Mouse (Mus musculus) G1E (cell line): ENCODE measurements around the gene Cst9. TPM values are rescaled to one million over a fixed set of nuclear protein-coding genes. Genes with fewer than 3 reads are reported as not detected.

Experiments
- ATAC-seq: 2 replicates; pipeline ENCODE4 v1.8.0; 2016; ENCODE audit warnings: mild to moderate bottlenecking; ENCODE audit not compliant: insufficient number of reproducible peaks, poor library complexity, low FRiP score, severe bottlenecking; ENCODE audit errors: extremely low read depth
- DNase-seq: peaks from one replicate; pipeline ENCODE4 v3.0.0; 2012; ENCODE audit warnings: low spot score
- H3K27me3 ChIP-seq: 2 replicates; pipeline ENCODE4 v1.6.1; 2012; ENCODE audit warnings: mild to moderate bottlenecking, low read length, inconsistent platforms; ENCODE audit not compliant: insufficient read depth
- H3K36me3 ChIP-seq: replicated peaks from 2 replicates; pipeline ENCODE3; 2012; ENCODE audit warnings: mild to moderate bottlenecking, inconsistent platforms
- H3K4me1 ChIP-seq: 2 replicates; pipeline ENCODE4 v1.6.1; 2012; ENCODE audit warnings: low read depth, low read length, inconsistent platforms, mixed read lengths; ENCODE audit not compliant: insufficient read depth
- H3K4me3 ChIP-seq: 2 replicates; pipeline ENCODE4 v1.5.1; 2012; ENCODE audit warnings: low read depth, mild to moderate bottlenecking, inconsistent platforms, low read length, moderate library complexity, mixed read lengths
- H3K9me3 ChIP-seq: replicated peaks from 2 replicates; pipeline ENCODE4 v1.6.1; 2012; ENCODE audit warnings: inconsistent platforms
- CTCF ChIP-seq: IDR thresholded peaks from 2 replicates; pipeline ENCODE4 v1.5.1; 2012; ENCODE audit warnings: low read depth, low read length, inconsistent platforms, mixed read lengths
- GATA1 ChIP-seq: IDR thresholded peaks from 2 replicates; pipeline ENCODE4 v1.6.1; 2012; ENCODE audit warnings: borderline replicate concordance, low read length, inconsistent platforms, mixed read lengths
- GATA2 ChIP-seq: IDR thresholded peaks from 2 replicates; pipeline ENCODE4 v1.6.1; 2012; ENCODE audit warnings: low read depth, low read length, inconsistent platforms, borderline replicate concordance
- POLR2AphosphoS5 ChIP-seq: IDR thresholded peaks from 2 replicates; pipeline ENCODE4 v1.6.1; 2012; ENCODE audit warnings: low read depth, low read length, inconsistent platforms; ENCODE audit not compliant: insufficient replicate concordance
- TAL1 ChIP-seq: conservative IDR thresholded peaks from 2 replicates; pipeline ENCODE4 v1.6.1; 2012; ENCODE audit warnings: low read depth, low read length, inconsistent platforms, mixed read lengths
- polyA plus RNA-seq: library from polyadenylated mRNA; stranded (reverse); fragments of >175 nt; gene quantifications from 2 replicates; pipeline ENCODE4 v1.2.3, GENCODE M21; 2012
- total RNA-seq, 2 experiments: library from RNA; stranded (forward) in 1 of 2; stranded (reverse) in 1 of 2; fragments of 200-1000 nt in 1 of 2; fragments of >200 nt in 1 of 2; fragmentation: Nextera tagmentation in 1 of 2; gene quantifications; 2 replicates each; pipeline ENCODE4 v1.2.3; 2014 to 2017

Gene Cst9
- total and polyA plus RNA-seq, 3 experiments = not detected

DNA sequence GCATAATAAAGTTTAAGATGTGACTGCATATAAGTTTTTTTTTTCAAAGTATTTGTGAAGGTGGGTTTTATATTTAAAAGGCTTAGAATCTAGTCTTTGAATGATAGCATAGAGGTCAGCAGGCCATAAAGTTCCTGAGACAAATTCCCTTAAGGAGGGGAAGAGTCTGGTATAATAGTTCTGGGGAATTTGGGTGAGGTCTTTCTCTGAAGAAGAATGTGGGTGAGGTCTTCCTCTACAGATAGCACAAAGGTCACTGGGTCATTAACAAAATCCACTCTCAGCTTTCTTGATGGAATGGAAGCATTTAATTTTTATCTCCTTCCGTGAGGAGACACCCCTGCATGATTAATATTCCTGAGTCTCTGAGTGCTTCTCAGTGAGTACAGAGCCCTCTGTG, 9.0 kb upstream of the Cst9 start:
- DNase-seq (no peak), ATAC-seq (no peak)
- no peaks in the 10 kb centered on the region for H3K36me3 ChIP-seq
- TF ChIP-seq CTCF = no peak
- no peak for TF ChIP-seq POLR2AphosphoS5
- no peak for TF ChIP-seq TAL1
- no peaks in the 10 kb centered on the region for H3K4me1 ChIP-seq
- H3K27me3 ChIP-seq = no peaks in the 10 kb centered on the region
- no peaks in the 10 kb centered on the region for H3K9me3 ChIP-seq
- no peak overlapping the region for H3K4me3 ChIP-seq

DNA sequence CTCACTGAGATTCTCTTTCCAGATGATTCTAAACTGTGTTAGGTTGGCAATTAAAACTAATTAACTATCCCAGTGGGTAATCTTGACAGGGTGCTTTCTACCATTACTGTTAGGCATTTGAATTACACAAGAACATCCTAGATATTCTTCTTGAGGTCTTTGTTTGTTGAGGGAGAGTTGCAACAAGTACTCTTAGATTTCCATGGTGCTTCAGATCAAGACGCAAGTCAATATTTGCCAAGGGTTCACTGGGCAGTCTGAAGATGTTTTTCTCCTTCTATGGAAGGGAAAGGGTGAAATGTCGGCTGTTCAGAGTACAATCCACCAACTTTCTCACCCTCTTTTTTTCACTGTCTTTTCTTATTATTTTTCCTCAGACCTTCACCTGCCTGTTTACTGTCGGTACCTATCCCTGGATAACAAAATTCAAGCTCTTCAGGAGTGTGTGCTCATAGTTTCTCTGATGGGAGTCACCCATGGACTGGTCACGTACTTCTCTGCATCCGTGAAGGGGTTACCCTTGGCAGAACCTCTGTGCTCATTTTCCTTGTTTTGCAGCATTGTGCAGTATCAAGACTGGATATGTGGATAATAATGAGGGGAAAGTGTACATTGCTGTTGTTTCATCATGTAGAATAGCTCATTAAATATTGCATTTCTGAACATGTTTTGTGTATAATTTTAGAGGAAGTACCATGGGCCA, 3.3 kb downstream of the Cst9 start:
- TF ChIP-seq GATA1 (no peak), POLR2AphosphoS5 (no peak), GATA2 (no peak), TAL1 (no peak), CTCF (no peak)
- Histone ChIP-seq H3K4me1 (no peaks in the 10 kb centered on the region), H3K27me3 (no peaks in the 10 kb centered on the region), H3K4me3 (no peak overlapping the region), H3K9me3 (no peaks in the 10 kb centered on the region), H3K36me3 (no peaks in the 10 kb centered on the region)
- ATAC-seq = no peak
- no peak for DNase-seq

DNA sequence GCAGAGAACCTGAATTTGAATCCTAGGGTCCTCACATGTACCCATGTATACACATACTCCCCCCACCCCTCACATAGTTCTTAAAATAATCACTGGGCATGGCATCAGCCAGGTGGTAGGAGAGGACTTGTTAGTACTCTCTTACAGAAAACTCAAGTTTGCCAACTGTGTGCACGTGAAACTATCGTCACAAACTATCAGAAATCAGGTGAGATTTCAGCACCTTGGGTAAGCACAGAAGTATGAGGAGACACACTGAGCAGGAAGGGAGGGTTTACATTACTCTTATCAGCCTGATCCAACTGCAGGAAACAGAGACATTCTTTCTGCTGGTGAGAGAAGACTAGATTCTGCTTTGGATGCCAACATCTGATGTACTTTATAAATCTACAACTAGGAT, 4.3 kb downstream of the Cst9 start:
- TF ChIP-seq CTCF (no peak), TAL1 (no peak), POLR2AphosphoS5 (no peak), GATA2 (no peak), GATA1 (no peak)
- Histone ChIP-seq H3K36me3 (no peaks in the 10 kb centered on the region), H3K27me3 (no peaks in the 10 kb centered on the region), H3K4me3 (no peak overlapping the region), H3K9me3 (no peaks in the 10 kb centered on the region), H3K4me1 (no peaks in the 10 kb centered on the region)
- no peak for ATAC-seq
- no peak for DNase-seq

DNA sequence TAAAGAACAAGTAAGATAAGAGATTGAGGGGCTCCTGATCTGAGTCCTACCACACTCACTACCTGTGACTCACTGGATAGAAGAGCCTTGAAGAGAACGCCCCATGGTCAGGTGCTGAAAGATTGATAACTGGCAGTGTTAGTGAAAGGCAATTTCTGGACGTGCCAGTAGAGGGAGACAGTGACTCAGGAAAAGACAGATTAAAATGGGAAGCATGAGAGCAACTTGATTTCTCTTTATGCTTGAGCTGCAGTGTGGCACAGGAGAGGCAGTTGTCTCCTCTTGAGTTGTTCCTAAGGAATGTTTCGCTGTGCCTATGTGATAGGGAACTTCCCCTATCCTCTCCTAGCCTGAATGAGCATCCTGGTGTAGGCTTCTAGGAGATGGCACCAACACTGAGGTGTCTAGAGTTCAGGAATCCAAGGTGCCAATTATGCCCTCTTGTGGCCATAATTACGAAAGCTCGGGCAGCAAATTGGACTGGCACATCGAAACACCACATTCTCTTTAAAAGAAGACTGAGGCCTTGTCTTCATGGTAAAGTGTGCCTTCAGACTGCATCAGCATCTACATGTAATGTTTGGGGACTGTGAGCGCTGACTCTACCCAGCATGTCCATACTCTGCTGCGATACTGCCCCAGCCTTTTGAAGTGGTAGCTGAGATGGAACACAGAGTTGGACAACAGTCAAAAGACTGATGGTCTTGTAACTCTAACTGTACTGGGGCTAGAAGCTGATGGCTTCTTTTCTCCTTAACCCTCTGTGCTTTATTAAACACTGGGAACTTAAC, 16.4 kb downstream of the Cst9 start:
- H3K4me1 ChIP-seq = peaks cover 6% of the 10 kb centered on the region
- no peaks in the 10 kb centered on the region for H3K9me3 ChIP-seq
- TF ChIP-seq GATA2 = no peak
- peak; percentile 59 for TF ChIP-seq CTCF
- no peak overlapping the region for H3K4me3 ChIP-seq
- no peaks in the 10 kb centered on the region for H3K36me3 ChIP-seq
- H3K27me3 ChIP-seq = no peaks in the 10 kb centered on the region
- ATAC-seq (peak; percentile 86), DNase-seq (no peak)

DNA sequence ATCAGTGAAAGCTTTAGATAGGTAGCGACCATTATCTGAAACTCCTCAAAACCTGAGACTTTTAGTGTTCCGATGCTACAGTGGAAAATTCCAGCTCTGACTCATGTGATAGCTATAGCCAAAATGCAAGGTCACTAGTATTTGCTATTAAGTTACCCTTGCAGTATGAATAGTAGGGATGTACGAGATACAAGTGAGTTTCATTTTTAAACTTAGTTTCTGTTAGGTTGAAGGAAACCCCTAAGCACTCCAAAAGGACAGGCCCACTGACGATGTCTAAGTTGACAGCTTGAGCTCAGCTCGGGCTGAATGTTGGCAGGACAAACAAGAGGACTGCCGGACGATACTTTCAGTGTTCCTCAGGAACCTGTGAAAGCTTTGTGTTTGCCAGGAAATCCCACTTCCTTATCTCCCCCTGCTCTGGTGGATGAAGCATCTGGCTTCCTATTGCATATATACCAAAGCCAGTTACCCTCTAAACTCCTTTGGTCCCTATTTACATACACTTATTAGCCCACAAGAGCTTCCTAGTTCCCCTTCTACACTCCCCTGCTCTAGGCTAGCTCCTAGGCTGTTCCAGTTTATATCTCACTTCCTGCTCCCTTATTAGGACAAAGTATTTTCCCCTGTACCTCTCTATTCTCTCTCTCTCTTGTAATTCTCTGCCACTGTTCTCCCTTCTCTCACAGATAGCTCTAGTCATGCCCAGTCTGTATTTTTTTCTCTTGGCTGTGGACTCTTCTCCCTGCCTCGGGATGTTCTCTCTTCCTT, 21.9 kb downstream of the Cst9 start:
- no peak for DNase-seq
- 0 out of 2 replicates have a peak, but pooled peaks have one; percentile 15 for ATAC-seq

DNA sequence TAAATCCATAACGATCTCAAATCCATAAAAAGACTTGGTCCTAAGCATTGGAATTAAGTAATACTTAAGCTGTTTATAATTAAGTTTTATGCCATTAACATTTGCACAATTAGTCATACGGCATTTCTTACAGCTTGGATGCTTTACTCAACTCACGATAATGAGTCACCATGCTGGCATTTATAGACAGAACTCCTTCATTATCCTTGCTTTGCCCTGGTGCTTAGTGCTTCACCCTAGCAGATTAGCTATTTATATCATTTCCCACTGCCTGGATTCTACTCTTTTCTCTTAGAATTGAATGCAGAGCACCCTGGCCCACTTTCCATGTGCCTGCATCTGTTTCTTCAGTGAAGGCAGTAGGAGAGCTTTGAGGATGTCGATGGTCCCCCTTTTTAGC, 22.6 kb downstream of the Cst9 start:
- H3K4me1 ChIP-seq = peaks cover 6% of the 10 kb centered on the region; the same call in 1 of the 2 replicates
- ATAC-seq (no peak), DNase-seq (no peak)
- no peak overlapping the region for H3K4me3 ChIP-seq
- no peaks in the 10 kb centered on the region for H3K36me3 ChIP-seq
- H3K9me3 ChIP-seq = no peaks in the 10 kb centered on the region
- no peak for TF ChIP-seq POLR2AphosphoS5
- no peak for TF ChIP-seq GATA2
- TF ChIP-seq GATA1 = no peak
- no peak for TF ChIP-seq CTCF
- TF ChIP-seq TAL1 = no peak
- no peaks in the 10 kb centered on the region for H3K27me3 ChIP-seq

More for the DNA sequence above, 21.9 kb downstream of the Cst9 start:
- no peak overlapping the region for H3K4me3 ChIP-seq
- H3K9me3 ChIP-seq = no peaks in the 10 kb centered on the region
- no peaks in the 10 kb centered on the region for H3K27me3 ChIP-seq
- peaks cover 6% of the 10 kb centered on the region; the same call in 1 of the 2 replicates for H3K4me1 ChIP-seq
- no peaks in the 10 kb centered on the region for H3K36me3 ChIP-seq
- TF ChIP-seq CTCF (no peak), POLR2AphosphoS5 (no peak), GATA1 (no peak), TAL1 (no peak), GATA2 (no peak)
